Mouse (Mus musculus) urinary bladder, postnatal 14 days (tissue): ENCODE results near the gene Slc38a3.

ENCODE experiments used
- DNase-seq: peaks from one replicate; pipeline ENCODE4 v3.0.0; 2021; ENCODE audit warnings: low spot score

Slc38a3 gene

DNA sequence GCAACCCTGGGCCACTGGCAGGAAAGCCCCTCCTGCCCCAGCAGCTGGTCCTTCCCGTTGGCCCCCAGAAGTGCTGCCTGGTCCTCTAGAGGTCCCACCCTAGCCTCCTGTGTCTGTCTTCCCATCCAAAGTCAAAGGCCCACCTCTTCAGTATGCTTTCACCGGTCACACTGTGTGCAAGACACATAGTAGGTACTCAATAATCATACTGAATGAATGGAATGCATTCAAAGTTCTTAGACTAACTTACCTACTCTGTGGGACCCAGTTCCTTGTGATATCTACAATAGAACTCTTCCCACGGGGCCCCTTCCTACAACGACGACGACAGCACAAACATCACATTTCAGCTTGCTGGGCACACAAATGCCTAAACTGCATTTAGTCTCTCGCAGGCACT is 4.0 kb downstream of the Slc38a3 start:
- DNase-seq: no peak

DNA sequence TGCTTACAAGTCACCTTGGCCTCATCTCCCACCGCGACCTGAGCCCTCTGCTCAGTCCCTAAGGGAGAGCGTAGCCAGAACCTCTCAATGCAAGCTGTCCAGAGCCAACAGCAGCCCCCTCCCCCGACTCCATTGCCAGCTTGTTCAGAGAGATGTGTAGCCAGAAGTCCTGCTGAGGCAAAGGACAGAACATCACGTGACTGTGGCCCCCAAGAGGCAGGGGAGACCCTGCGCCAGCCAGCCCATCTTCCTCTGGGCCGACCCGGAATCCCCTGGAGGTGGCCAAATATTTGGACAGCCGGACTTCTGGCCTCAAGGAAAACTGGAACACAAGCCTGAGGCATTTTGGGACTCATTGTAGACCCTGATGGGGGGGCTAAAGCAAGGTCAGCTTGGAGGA is 5.8 kb downstream of the Slc38a3 start:
- no peak for DNase-seq

DNA sequence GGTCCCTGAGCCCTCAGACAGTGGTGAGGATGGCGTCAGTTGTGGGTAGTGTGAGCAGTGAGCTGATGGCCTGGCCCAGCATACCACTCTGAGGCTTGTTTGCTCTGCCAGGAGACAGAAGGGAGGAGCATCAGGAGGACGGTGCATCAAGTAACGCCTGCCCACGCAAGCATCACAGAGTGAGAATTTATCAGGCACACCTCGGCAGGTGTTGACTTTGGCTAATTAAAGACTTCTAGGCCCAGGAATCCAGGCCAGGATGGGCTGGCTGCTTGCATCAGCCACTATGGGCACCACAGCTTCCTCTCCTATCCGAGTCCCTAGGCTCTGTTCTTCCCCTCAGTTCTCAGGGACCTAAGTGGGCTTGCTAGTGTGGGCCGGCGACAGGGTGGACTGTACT is 7.0 kb downstream of the Slc38a3 start:
- DNase-seq: no peak

DNA sequence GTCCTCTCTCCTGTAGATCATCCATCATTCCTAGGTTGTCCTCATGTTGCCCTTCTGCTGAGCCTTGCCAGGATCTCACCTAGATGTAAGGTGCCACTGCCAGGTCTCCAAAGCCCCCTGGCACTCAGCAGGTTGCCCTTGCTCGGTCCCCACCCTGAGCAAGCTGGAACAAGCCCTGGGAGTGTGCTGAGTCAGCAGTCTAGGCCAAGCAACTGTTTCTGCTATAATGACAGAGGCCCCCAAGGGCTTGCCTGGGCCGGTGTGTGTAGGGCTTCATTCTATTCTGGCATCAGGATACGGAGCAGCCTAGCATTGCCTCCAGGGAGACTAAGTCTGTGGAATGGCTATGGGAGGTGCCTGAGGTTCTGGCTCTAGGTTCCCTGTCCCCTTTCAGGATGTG is 8.6 kb downstream of the Slc38a3 start:
- DNase-seq: no peak

DNA sequence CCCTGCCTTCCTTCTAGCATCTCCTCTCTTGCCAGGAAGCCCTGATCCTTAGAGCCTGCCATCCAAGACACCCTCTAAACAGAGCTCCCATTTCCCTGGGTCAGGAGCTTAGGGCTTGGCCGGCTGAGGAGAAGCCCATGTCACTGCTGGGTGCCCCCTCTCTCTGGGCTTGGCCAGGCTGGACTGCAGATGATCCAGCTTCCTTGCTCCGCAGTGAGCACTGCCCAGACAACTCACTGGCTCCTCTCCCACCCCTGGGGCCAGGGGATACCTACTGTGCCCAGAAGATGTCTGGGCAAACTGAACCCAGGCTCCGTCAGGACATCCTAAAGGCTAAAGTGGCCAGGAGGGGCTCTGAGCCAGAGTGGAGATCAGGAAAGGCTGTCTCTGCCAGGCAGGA is 9.4 kb downstream of the Slc38a3 start:
- DNase-seq: no peak

DNA sequence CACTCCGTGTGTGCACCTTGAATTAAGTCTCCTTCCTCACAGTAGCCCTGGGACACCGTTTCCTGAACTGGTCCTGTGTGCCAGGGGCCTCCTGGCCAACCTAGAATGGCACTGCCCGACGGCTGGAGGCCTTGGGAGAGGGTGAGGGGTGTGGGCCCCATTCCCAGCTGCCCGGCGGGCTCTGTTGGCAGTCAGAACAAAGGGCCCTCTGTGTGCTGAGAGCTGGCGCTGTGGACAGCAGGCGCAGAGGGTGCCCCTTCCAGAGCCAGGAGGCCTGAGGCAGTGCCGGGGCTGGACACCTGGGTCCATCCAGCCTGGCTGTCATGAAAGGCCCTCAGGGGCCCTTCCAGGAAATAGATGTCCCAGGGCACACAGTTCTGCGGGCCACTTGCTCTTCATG is 9.8 kb downstream of the Slc38a3 start:
- DNase-seq: no peak

DNA sequence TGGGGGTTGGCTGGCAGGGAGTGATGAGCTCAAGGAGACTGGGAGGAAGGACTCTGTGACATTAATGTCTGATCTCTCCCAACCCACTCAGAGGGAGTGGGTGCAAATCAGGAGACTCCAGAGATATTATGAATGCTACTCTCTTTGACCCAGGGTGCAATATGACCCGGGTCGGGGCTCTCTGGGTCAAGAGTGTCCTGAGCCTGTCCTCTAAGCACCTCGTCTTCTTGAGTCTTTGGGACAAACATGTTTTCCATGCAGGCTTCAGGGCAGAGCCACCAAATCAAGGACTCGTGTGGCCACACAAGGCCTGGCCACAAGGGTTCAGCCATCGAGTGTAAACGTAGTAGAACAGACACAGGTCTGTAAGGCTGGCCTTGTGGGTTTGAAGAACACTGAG is 11.2 kb downstream of the Slc38a3 start:
- DNase-seq: no peak

DNA sequence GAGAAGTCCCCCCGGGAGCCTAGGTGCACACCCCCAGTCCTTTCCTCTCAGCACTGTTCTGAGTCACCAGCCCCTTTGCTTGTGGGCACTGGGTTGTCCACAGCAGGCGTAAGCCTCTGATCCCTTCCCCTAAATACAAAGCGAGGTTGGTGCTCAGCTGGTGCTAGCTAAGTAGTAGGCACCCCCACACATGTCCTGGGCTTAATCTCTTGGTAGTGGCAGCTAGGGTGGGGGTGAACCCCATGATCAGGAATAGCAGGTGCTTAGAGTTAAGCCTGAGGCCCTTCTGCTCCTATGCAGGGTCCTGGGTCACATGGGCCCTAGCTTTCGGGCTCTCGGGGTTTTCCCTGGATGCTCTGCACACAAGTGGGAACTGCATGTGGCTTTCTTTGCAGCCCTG is 12.2 kb downstream of the Slc38a3 start:
- no peak for DNase-seq

DNA sequence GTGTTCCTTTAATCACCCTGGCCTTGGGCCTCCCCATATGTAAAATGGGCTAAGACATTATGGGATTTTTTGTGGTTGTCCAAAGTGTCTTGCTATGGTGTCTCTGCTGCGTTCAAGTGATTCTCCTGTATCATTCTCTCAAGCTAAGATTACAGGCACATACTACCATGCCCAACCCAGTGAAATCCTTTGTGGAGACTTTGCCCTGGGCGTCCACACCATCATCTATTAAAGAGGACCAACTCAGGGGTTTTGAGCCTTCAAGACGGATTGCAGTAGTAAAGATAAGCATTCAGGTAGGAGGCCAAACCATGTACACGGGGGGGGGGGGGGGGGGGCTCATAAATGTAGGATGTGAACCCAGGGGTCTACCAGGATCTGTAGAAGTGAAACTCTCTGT is 14.7 kb downstream of the Slc38a3 start:
- no peak for DNase-seq

DNA sequence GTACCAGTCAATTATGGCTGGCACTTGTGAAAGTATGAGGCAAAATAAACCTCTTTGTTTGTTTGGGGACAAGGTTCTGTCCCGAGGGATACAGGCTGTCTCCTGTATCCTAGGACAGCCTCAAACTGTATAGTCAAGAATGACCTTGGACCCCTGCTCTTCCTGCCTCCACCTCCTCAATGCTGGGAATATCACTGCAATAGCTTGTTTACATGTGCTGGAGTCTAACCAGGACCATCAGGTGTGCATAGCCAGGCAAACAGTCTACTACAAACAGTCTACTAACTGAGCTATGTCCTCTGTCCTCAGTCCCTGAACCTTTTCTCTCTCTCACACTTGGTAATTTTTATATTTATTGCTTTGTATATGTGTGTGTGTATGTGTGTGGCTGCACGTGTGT is 15.9 kb downstream of the Slc38a3 start:
- no peak for DNase-seq

DNA sequence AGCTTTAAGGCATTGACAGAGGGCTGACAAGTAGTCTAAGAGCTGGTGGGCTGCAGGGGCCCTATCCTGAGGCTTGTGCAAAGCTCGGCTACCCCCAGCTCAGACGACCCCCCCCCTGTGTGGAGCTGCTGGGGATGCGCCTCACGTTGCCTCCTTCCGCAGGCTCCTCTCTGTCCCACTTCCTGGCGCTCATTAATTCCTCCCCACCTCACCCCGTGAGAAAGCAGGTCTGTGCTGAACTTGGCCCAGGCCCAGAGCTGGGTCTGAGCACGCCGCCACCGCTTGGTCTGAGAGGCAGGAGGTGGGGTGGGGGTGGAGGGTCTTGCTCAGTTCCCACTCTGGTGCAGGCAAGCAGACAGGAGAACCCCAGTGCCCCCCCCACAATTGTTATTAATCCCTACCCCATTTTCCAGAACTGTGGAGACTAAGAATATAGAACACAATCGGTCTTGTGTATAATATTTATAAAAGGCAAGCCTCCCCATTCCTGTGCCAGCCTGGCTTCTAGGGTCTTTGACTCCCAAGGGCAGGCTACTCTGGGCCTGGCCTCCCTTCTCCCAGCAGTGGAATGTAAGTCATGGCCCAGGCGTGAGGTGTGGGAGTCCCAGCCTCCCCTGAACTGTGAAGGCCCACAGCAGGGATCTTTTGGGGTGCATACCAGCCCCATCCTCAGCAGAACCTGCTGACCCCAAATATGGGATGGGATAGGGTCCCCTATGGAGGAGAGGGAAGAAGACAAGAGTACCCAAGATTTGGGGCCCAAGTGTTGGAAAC is 18.4 kb downstream of the Slc38a3 start:
- no peak for DNase-seq

DNA sequence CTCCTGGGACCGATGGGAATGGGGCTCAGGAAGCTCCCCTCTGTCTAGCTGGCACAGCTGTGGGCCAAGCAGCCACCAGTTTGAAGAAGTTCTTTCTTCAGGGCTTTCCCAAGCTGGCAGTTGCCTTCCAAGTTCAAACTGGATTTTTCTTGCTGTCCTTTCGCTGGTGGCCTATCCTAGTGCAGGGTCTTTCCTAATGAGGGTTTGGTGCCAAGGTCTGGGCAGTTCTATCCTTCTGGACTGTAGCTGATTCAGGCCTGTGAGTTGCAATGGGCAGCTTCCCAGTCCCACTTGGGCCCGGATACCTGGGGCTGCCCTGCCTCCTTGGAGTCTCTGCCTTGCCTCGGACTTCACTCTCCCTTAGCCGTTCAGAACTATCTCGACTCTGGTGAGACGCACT is 19.1 kb downstream of the Slc38a3 start:
- no peak for DNase-seq

DNA sequence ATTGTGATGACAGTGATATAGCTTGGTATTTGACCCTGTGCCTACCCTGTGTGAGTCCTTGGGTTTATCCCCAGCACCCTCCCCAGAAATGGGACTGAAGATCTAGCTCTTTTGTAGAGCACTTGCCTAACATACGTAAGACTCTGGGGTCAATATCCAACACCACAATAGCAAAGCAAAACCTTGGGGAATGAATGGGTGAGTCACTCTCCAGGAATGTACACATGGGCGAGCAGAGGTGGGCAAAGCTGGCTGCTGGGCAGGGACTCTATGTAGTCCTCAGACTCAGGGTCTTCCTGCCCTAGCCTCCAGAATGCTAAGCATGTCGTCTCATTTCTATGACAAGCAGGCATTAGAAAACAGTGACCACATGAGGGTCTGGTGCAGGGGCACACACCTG is 20.6 kb downstream of the Slc38a3 start:
- no peak for DNase-seq

DNA sequence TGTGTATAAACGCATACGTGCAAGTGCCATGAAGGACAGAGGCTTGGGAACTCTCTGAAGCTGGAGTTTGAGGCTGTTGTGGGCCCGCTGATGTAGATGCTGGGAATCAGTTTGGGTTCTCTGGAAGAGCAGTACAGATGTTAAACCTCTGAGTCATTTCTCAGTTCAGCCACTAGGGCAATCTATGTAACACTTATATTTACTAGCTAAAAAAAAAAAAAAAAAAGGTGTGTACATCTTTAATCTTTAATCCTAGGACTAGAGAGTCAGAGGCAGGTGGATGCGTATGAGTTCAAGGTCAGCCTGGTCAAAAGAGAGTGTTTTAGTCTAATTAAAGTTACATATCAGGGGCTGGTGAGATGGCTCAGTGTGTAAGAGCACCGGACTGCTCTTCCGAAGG is 22.4 kb downstream of the Slc38a3 start:
- no peak for DNase-seq

DNA sequence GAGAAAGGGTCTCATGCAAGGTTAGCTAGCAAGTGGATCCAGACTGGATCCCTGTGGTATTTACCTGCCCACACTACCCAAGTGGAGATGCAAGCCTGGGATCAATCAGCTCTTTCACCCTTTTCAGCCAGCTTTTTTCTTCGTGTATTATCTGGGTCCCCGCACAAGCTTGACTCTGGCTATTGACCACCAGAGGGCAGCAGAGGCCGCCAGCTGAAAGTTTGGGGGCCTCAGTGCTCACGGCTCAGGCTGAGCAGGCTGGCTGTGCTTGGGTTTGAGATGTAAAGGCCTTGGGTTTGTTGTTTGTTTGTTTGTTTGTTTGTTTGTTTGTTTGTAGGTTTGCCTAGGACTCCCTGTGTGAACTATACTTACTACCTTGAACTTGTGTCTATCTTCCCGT is 23.8 kb downstream of the Slc38a3 start:
- DNase-seq: peak; percentile 77

DNA sequence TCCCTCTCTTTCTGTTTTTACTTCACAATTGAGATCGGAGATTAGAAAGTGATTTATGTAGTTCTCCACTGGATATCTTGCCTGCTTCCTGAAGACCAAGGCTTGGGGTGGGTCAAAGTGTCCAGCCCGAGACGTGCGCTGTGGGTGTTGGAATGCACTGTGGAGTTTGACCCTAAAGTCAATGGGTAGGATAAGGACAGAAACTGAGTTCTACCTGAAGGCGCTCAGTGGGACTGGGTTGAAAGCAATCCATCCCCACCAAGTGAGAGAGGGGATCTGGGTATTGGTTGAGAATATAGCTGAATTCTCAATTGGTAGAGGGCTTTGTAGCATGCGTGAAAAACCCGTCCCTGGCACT is 24.2 kb downstream of the Slc38a3 start:
- no peak for DNase-seq

DNA sequence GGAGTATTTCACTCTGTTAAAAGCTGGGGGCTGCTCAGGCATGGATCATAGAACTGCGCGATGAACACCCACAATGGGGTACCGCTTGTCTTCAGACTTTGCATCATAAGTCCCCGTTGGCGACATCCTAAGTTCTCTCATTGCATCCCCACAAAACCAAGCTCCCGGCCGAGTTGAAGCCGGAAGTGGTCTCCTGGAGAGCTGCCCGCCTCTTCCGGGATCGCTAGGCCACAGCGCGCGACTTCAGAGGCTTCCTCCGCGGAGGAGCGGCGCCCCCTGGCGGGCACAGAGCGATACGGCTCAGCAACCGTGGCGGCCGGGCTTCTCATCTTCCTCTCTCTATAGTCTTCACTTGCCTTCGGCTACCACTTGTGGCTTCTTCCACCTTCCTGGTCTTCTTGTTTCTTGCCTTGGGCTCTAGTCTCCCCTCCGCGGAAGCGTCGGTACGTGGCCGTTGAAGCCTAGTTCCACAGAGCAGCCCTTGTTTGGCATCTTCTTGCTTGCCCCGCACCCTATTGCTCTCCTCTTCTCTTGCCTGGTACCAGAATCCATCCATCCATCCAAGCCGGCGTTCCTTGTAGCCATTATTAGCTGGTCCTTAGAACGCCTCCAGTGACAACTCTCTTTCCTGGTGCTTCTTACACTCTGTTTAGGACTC is 24.7 kb downstream of the Slc38a3 start:
- peak; percentile 93 for DNase-seq

DNA sequence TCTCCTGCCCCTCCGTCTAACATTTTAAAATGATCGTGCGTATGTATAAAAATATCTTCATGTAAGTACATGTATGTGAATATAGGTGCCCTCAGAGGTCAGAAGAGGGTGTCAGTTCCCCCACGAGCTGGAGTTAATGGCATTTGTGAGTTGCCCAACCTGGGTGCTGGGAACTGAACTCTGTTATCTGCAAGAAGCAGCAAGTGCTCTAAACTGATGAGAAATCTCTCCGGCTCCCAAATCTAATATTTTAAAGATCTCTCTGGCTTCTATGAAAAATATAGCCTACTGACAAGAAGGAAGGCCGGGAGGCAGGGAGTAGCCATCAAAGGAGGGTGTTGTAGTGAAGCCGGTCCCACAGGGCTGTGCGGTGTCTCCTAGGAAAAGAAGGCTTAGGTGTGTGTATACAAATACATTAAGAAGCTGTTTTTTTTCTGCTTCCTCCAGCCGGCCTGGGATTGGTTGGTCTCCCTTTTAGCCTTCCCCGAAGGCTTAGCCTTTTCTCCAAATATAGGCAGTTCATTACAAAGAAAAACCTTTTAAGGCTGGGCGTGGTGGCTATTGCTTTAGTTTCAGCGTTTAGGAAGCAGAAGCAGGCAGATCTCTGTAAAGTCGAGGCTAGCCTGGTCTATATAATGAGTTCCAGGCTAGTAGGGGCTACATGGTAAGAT is 25.7 kb downstream of the Slc38a3 start:
- DNase-seq: no peak

DNA sequence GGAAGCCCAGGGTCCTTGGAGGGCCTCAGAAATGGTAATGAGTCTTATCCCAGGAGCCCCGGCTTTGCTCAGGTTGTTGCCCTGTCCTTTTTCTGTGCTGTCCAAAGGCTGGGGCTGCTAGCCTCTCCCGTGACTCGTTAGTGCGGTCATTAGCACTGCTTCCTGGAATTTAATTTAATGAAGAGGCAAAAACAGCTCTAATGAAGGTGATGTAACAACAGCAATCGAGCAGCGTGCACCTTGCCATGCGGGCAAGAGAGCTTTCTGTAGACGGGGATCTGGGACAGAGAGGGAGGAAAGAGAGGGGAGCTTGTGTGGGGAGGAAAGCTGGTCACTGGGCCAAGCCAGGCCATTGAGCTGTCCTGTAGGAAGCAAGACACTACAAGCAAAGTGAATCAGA is 27.7 kb downstream of the Slc38a3 start:
- DNase-seq: no peak

DNA sequence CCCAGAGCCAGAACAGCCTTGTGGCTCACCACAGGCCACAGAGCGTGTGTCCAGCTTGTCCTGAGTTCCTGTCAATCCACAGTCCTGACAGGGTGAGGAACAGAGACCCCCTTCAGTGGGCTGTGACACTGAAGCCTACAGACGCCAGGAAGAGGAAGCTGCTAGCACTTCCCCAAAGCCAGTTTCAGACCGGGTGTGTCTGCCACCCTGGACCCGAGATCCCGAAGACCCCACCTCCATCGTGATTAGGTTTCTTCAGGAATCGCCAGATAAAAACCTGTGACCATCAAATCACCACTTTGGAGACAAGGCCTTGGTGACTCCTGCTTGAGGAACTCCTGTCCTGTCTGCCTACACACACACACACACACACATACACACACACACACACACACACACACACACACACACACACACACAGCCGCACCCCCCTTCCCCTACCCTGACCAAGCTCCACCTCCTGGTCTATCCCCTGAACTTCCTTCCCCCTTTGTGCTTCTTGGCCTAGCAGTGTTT is 29.0 kb downstream of the Slc38a3 start:
- no peak for DNase-seq

DNA sequence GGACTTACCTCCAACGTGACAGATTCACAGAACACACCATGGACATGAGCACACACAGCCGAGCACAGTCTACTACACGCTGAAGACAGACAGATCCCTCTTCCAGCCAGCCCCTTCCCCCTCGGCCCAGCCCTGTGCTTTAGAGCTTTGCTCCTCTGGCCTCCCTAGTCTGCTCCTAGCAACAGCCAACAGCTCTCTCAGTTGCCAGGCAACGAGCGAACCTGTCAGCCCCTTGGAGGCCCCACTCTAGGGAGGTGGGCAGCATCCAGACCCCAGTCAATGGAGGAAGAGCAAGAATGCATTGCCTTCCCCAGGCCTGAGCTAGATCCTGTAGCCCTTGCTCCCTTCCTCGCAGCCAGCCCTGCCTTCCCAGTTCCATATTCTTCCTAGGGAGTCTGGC is 32.3 kb downstream of the Slc38a3 start:
- no peak for DNase-seq

DNA sequence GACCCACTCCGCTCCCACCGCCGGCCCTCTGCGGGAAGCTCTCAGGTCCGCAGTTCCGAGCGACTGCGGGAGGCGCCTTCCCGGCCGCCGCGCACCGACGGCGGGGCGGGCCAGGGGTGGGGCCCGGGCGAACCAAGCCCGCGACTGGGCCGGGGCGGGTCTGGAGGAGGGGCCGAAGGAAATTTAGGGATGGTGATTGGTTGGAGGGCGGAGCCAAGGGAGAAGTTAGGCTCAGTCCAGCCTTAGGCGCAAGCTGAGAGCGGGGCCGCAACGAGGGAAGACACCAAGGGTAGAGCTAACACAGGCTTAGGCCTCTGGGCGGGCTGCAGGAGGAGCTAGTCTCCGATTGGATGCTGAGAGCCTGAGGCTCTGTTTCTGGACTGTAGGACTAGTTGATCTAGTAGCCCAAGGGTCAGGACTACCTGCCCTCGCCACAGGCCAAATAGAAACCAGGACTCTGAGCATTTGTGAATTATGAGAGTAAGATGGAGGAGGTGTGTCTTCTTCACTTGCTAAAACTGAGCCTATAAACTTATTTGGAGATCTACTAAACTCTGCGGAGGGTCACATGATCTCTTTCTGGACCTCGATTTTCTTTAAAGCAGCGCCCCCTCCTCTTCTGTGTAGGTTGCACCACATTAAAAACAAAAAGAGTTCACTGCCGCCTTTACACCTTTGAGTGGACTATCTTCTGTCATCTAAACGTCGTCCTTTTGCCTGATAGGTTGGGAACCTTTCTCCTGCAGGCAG is 33.9 kb downstream of the Slc38a3 start, which contains the start of gene Gnai2:
Gnai2 (minus strand) TSS at position 89 of the 750 bp plus-strand sequence.
- DNase-seq: peak; percentile 96
